Mouse (Mus musculus) lung, postnatal 0 days (tissue): ENCODE measurements at regions not wholly inside any gene's neighbourhood (a gene's known extent, or its start where the extent isn't known, plus 50 kb on each side); places are given as distances from the start of the nearest gene placed in this dataset.

Source experiments
- ATAC-seq: fragments of 200-750 bp; cut with Nextera tagmentation; 2 replicates; pipeline ENCODE4 v1.8.0; 2017; ENCODE audit warnings: moderate library complexity
- DNase-seq: peaks from one replicate; pipeline ENCODE4 v3.0.0-alpha.2; 2016; ENCODE audit warnings: low spot score
- H3K27ac ChIP-seq: fragments of 300-500 bp; sonication (generic); 2 replicates; pipeline ENCODE4 v1.5.1; 2014; ENCODE audit warnings: antibody characterized with exemption, mild to moderate bottlenecking, low read length, mixed read lengths
- H3K27me3 ChIP-seq: fragments of 300-500 bp; sonication (generic); replicated peaks from 2 replicates; pipeline ENCODE4 v1.6.1; 2014; ENCODE audit warnings: low read length, mixed read lengths; ENCODE audit not compliant: insufficient read depth
- H3K36me3 ChIP-seq: fragments of 300-500 bp; sonication (generic); 2 replicates; pipeline ENCODE4 v1.6.1; 2014; ENCODE audit warnings: low read length, mixed read lengths; ENCODE audit not compliant: insufficient read depth
- H3K4me1 ChIP-seq: fragments of 300-500 bp; sonication (generic); 2 replicates; pipeline ENCODE4 v1.6.1; 2014; ENCODE audit warnings: antibody characterized with exemption, low read depth, low read length, mixed read lengths; ENCODE audit not compliant: insufficient read depth
- H3K4me2 ChIP-seq: fragments of 300-500 bp; sonication (generic); replicated peaks from 2 replicates; pipeline ENCODE4 v1.6.1; 2014; ENCODE audit warnings: low read depth, mild to moderate bottlenecking, low read length, moderate library complexity, mixed read lengths
- H3K4me3 ChIP-seq: fragments of 300-500 bp; sonication (generic); 2 replicates; pipeline ENCODE4 v1.5.1; 2014; ENCODE audit warnings: low read depth, low read length
- H3K9ac ChIP-seq: fragments of 300-500 bp; sonication (generic); replicated peaks from 2 replicates; pipeline ENCODE4 v1.6.1; 2014; ENCODE audit warnings: low read depth, mild to moderate bottlenecking
- H3K9me3 ChIP-seq: fragments of 300-500 bp; sonication (generic); 2 replicates; pipeline ENCODE4 v1.6.1; 2016; ENCODE audit warnings: low read length, mixed read lengths
- CTCF ChIP-seq: IDR thresholded peaks from 2 replicates; pipeline ENCODE4 v1.5.1; 2016; ENCODE audit warnings: antibody characterized with exemption, mild to moderate bottlenecking
- EP300 ChIP-seq: IDR thresholded peaks from 2 replicates; pipeline ENCODE4 v1.6.1; 2016; ENCODE audit warnings: antibody characterized with exemption, mild to moderate bottlenecking, control low read depth
- WGBS: fragments of 180-500 bp; shearing (Covaris S2); extraction: QIAGEN DNeasy Blood & Tissue Kit; methylation state at CpG from one replicate; pipeline ENCODE4 v1.1.7; 2014; 5-methylcytosine and 5-hydroxymethylcytosine counted together

DNA sequence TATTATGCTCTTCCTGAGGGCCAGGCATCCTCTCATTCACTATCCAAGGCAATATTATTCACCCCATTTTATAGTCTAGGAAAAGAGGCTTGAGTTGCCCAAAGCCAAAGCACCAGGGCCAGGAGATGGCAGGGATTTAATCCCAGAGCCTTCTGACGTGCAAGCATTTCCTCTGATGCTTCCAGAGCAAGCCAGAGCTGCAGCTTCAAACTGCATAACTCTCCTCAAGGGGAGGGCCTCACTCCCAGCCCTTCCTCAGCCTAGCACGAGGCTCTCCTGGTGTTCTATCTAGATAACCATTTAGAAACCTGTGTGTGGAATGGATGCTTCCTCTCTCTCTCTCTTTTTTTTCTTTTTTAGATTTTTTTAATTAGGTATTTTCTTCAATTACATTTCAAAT is 130.0 kb upstream of the Syt13 start:
- TF ChIP-seq CTCF (no peak), EP300 (no peak)
- 39% methylated on average over 2 of the region's 2 CpGs for WGBS
- ATAC-seq, result no peak
- no peak overlapping the region for H3K4me3 ChIP-seq
- no peak overlapping the region for H3K27ac ChIP-seq
- no peak overlapping the region for H3K4me2 ChIP-seq
- no peaks in the 10 kb centered on the region for H3K4me1 ChIP-seq
- H3K9me3 ChIP-seq, result no peaks in the 10 kb centered on the region
- H3K27me3 ChIP-seq, result no peaks in the 10 kb centered on the region
- H3K9ac ChIP-seq, result no peak overlapping the region
- H3K36me3 ChIP-seq, result no peaks in the 10 kb centered on the region
- no peak for DNase-seq

- WGBS, result 56% methylated on average over 4 of the region's 4 CpGs
- Histone ChIP-seq H3K9ac (no peak overlapping the region), H3K36me3 (no peaks in the 10 kb centered on the region), H3K27ac (no peak overlapping the region), H3K27me3 (no peaks in the 10 kb centered on the region), H3K4me1 (no peaks in the 10 kb centered on the region), H3K9me3 (no peaks in the 10 kb centered on the region), H3K4me3 (no peak overlapping the region), H3K4me2 (no peak overlapping the region)
- DNase-seq (no peak), ATAC-seq (no peak)
- TF ChIP-seq CTCF, result no peak
- no peak for TF ChIP-seq EP300
These were observed 126.9 kb upstream of the Syt13 start for GRCm38 (mm10) chr2:92787925-92788410.

DNA sequence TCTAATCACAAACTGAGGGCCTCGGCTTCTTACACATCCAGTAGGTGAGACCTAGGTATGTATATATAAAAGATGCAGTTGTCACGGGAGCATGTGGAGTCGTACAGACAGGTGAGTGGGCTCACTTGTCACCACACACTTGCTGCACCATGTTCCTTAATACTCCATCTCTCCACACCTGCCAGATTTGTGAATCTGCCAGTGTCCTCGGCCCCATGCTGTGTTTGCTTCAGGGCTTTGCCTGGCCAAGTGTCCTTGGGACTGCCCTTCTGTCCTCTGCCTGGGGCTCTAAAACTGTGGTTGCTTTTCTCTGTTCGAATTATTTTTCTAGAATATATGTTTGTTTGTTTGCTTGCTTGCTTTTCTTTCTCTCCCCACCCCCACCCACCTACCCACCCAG is 126.0 kb upstream of the Syt13 start:
- WGBS, result 72% methylated on average over 5 of the region's 5 CpGs
- Histone ChIP-seq H3K36me3 (no peaks in the 10 kb centered on the region), H3K4me1 (no peaks in the 10 kb centered on the region), H3K9me3 (no peaks in the 10 kb centered on the region), H3K27ac (no peak overlapping the region), H3K4me2 (no peak overlapping the region), H3K27me3 (no peaks in the 10 kb centered on the region), H3K4me3 (no peak overlapping the region), H3K9ac (no peak overlapping the region)
- no peak for TF ChIP-seq CTCF
- TF ChIP-seq EP300, result no peak
- no peak for ATAC-seq
- DNase-seq, result no peak

GRCm38 (mm10) chr2:92790374-92790773 is 124.5 kb upstream of the Syt13 start:
- DNase-seq (no peak), ATAC-seq (no peak)
- Histone ChIP-seq H3K9me3 (no peaks in the 10 kb centered on the region), H3K4me1 (no peaks in the 10 kb centered on the region), H3K36me3 (no peaks in the 10 kb centered on the region), H3K27me3 (no peaks in the 10 kb centered on the region), H3K4me2 (no peak overlapping the region), H3K4me3 (no peak overlapping the region), H3K27ac (no peak overlapping the region), H3K9ac (no peak overlapping the region)
- TF ChIP-seq CTCF (no peak), EP300 (no peak)
- WGBS, result 79% methylated on average over 2 of the region's 2 CpGs

GRCm38 (mm10) chr2:92799770-92800169 is 115.1 kb upstream of the Syt13 start:
- Histone ChIP-seq H3K9me3 (no peaks in the 10 kb centered on the region), H3K27ac (no peak overlapping the region), H3K4me3 (no peak overlapping the region), H3K27me3 (no peaks in the 10 kb centered on the region), H3K9ac (no peak overlapping the region), H3K4me2 (no peak overlapping the region), H3K36me3 (no peaks in the 10 kb centered on the region), H3K4me1 (no peaks in the 10 kb centered on the region)
- 82% methylated on average over 4 of the region's 4 CpGs for WGBS
- DNase-seq (no peak), ATAC-seq (no peak)
- TF ChIP-seq EP300 (no peak), CTCF (no peak)

GRCm38 (mm10) chr2:92800667-92801066 is 114.2 kb upstream of the Syt13 start:
- Histone ChIP-seq H3K9me3 (no peaks in the 10 kb centered on the region), H3K9ac (no peak overlapping the region), H3K4me3 (no peak overlapping the region), H3K4me1 (no peaks in the 10 kb centered on the region), H3K27ac (no peak overlapping the region), H3K36me3 (no peaks in the 10 kb centered on the region), H3K27me3 (no peaks in the 10 kb centered on the region), H3K4me2 (no peak overlapping the region)
- TF ChIP-seq EP300 (no peak), CTCF (no peak)
- no peak for DNase-seq
- WGBS, result 65% methylated on average over 5 of the region's 5 CpGs
- ATAC-seq, result no peak

- TF ChIP-seq CTCF (no peak), EP300 (no peak)
- DNase-seq (no peak), ATAC-seq (no peak)
- Histone ChIP-seq H3K27me3 (no peaks in the 10 kb centered on the region), H3K9ac (no peak overlapping the region), H3K4me1 (no peaks in the 10 kb centered on the region), H3K9me3 (no peaks in the 10 kb centered on the region), H3K27ac (no peak overlapping the region), H3K4me3 (no peak overlapping the region), H3K4me2 (no peak overlapping the region), H3K36me3 (no peaks in the 10 kb centered on the region)
- WGBS, result 58% methylated on average over 1 of the region's 1 CpGs
These were observed 110.0 kb upstream of the Syt13 start for GRCm38 (mm10) chr2:92804916-92805315.
